Mouse (Mus musculus) stomach, postnatal 0 days (tissue): ENCODE results near the gene Tmem270.

Experiments
- CTCF ChIP-seq: IDR thresholded peaks from 2 replicates; pipeline ENCODE4 v1.5.1; 2016; ENCODE audit warnings: antibody characterized with exemption, low read depth, mild to moderate bottlenecking, moderate library complexity
- EP300 ChIP-seq: optimal IDR thresholded peaks from 2 replicates; pipeline ENCODE3; 2016; ENCODE audit warnings: antibody characterized with exemption

- no peak for TF ChIP-seq CTCF
- no peak for TF ChIP-seq EP300
Observed at GRCm38 (mm10) chr5:134859193-134859592, 47.3 kb downstream of the Tmem270 start.
